Mouse (Mus musculus): ENCODE results near the gene Osbpl11.

DNA sequence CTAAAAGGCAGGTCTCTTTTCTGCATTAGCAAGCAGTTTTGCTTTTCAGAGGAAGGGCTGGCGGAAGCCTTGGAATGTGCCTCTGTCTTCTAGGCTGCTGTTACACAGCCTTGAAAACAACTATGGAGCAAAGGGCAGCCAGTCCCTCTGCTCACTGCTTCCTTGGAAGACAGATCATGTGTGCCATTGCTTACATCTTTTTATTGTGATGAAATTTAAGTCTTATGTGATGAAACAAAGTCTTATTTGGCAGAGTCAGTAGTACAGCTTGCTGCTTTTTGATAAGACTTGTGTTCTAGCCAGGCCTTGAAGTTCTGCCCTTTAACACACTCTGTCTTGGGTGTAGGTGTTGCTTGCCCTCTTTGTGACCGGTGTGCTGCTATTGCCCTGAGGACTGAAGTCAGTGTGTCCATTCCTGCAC lies 6.8 kb downstream of the Osbpl11 start:
- no peak for TF ChIP-seq CTCF (IDR thresholded peaks at IDR 0.05; ENCODE audit: low read depth)
- TF ChIP-seq EP300 (IDR thresholded peaks at IDR 0.05; ENCODE audit: low read depth) = no peak
